Mouse (Mus musculus) liver, embryonic 14 days (tissue): ENCODE results near the gene Chd4. TPM values are rescaled to one million over a fixed set of nuclear protein-coding genes. Genes with fewer than 3 reads are reported as not detected.

Experiments
- polyA plus RNA-seq: library from polyadenylated mRNA; depleted of rRNA; stranded (reverse); fragments of >200 nt; gene quantifications from 2 replicates; pipeline ENCODE4 v1.2.3, GENCODE M21; 2012; rRNA removed

The Chd4 gene
- 24.7 and 28.3 TPM in 2 replicates for polyA plus RNA-seq

DNA sequence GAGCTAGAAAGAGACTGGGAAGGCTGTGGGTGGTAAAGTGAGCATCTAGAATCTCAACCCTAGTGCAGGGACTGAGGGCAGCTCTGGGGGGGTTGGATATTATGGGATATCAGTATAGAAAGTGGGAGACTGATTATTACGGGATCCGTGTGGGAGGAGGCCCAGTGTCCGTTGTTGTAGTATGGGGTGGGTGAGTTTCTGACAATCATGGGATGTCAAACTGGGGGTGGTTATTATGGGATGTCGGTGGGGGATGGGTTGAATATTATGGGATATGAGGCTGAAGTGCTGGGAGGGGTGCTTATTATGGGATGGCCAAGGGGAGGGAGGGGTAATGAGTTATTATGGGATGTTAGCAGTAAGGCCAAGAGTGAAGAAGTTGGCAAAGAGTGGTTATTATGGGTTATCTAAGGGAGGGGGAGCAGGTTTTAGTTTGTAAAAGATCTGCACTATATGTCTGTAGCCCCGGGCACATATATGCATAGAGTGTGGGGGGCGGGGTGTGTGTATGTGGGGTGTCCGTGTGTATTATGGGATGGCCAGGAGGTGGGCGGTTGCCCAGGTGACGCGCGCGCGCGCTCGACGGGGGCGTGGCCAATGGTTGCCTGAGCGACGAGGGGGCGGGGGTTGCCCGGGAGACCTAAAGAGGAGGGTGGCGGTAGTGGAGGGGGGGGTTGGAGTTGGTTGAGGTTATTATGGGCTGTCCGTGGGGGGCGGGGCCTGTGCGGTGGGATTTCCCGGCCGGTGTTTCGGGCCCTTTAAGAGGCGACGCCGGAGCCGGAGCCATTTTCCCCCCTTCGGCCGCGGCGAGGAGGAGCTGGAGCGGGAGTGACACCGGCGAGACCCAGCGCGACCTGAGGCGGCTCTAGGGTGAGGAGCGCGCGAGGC lies at the start of gene Chd4:
TSS of gene Chd4 (plus strand) at position 591 of the 888 bp plus-strand sequence.

DNA sequence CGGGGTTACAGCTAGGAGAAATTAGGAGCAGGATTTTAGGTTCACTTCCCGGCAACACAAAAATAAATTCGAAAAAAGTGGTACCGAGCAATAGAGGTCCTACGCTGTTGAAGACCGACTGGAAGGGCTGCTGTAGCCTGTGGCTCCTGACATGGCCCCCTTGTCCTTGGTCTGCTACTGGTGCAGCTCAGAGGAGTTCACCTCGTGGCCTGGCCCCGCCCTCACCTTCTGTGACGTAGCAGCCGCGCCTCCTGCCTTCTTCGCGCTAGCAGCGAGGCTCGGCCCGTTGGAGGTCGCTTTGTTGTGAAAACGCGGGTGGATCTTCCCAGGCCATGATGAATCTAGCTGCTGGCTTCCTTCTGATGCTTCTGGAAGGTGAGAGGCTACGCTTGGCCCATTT lies 46.1 kb upstream of the Chd4 start, which contains the start of gene Acrbp:
TSS of gene Acrbp (plus strand) at position 12 of the 400 bp plus-strand sequence.

DNA sequence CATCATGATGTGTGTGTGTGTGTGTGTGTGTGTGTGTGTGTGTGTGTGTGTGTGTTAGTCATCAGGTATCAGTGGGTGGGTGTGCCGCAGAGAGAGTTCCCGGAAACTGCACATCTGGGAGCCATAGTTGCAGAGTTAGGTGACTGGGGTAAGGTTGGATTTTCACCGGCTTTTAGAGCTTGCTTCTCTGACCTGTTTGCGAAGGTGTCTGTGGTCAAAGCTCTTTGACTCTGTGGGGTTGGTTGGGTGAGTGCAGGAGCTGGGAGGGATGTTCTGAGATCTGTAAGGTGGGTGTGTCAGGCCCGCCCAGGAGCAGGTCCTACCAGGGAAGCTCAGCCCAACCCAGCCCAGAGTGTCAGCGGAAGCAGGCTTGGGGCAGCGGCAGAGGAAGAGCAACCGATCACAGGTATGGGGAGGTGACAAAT lies 28.2 kb upstream of the Chd4 start, which contains the start of gene Lpar5:
TSS of gene Lpar5 (plus strand) at position 350 of the 425 bp plus-strand sequence.

DNA sequence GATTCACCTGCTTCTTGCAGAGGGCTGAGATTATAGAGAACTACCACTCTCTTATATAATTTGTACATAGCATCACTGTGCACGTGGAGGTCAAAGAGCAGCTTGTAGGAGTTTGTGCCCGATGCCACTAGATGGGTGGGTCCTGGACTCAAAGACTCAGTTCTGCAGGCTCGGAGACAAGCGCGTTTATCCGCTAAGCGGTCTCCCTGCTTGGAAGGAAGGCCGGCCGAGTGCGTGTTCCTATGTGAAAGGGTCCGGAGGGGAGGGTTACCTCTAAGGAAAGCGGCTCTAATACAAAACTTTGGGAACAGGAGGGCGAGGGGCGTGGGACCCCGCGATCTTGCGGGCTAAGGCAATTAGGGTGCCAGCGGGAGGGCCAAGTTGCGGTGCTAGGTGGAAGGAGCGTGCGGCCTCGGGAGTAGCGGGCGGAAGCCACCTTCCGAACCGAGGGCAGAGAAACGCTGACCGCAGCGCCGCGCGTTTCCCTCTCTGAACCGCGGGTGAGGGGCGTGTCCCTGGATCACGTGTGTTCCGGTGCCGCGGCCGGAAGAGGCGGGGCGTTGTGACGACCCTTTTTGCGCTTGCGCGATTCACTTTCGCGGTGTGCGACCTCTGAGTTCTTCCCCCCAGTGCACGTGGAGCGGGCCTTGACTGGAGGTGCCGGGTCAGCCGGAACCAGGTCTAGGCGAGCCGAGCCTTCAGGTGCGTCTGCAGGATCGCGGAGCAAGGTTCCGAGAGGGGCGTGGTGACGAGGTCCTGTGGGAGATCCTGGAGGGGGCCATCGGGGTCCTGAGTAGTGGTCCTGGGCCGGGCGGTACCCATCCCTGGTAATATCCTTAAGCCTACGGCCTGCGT lies 35.7 kb downstream of the Chd4 start, which contains the start of gene Nop2:
TSS of gene Nop2 (plus strand) at position 608 of the 855 bp plus-strand sequence.

DNA sequence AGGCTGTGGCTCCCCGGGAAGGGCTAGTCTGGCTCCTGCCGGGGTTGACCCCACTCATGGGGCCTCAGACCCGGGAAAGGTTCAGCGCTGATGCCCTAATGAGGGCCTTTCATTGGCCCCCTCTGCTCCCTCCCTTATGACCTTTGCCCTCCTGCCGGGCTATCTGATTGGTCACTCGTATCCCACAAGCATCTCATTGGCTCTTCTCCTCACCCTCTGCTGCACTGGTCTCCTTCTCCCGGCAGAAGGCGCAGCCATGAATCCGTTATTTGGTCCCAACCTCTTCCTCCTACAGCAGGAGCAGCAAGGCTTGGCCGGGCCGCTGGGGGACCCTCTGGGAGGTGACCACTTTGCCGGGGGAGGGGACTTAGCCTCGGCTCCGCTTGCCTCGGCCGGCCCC lies 49.2 kb downstream of the Chd4 start, which contains the start of gene Iffo1:
TSS of gene Iffo1 (plus strand) at position 241 of the 400 bp plus-strand sequence.

DNA sequence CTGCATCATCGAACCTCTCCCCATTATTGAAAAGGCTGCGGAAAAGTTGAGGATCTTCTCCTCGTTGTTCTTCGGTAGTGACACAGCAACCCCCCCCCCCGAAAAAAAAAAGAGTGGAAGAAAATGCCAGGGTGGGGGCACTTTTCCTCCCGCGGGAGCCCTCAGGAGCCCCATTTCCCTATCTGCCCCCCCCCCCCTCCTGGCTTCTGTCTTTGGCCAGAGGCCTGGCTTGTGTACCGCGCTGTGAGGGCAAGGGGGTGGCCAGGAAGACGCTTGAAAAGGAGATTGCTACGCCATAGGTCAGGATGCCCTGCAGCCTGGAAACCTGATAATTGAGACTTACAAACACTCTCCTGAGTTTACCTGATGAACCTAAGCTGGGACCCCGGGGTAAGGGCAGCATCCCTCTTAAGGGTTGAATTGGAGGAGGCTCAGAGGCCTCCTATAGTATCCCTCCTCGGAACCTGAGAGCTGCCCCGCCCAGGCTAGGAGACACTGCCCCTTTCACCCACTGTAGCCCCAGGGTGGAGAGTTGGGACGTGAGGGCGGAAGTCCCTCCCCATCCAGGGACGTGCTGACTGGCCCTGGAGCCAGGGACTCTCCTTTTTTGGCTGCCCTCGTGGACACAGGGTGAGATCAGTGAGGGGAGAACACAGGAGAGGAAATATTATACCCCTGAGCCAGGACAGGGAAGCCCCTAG lies 70.4 kb downstream of the Chd4 start, which contains the start of gene Gapdh:
TSS of gene Gapdh (minus strand) at position 417 of the 701 bp plus-strand sequence.

Other genes starting within 250 kb of the Chd4 start
- gene P3h3, start 238.2 kb upstream of the Chd4 start, polyA plus RNA-seq = 2.9 and 4.2 TPM in 2 replicates
- 0.03 and 0.08 TPM in 2 replicates for gene Gpr162, start 232.0 kb upstream of the Chd4 start, polyA plus RNA-seq
- gene Cd4, start 207.8 kb upstream of the Chd4 start, polyA plus RNA-seq = 0.05 and 0.08 TPM in 2 replicates
- gene Lag3, start 184.3 kb upstream of the Chd4 start, polyA plus RNA-seq = 0.09 and 0.11 TPM in 2 replicates
- 107 and 113 TPM in 2 replicates for gene Ptms, start 175.9 kb upstream of the Chd4 start, polyA plus RNA-seq
- gene Mlf2, start 164.6 kb upstream of the Chd4 start, polyA plus RNA-seq = 79.5 and 83.4 TPM in 2 replicates
- 48.8 and 56.1 TPM in 2 replicates for gene Cops7a, start 130.4 kb upstream of the Chd4 start, polyA plus RNA-seq
- gene Pianp, start 99.3 kb upstream of the Chd4 start, polyA plus RNA-seq = 0.03 TPM in 2 replicates
- 18.1 and 21.6 TPM in 2 replicates for gene Zfp384, start 86.8 kb upstream of the Chd4 start, polyA plus RNA-seq
- gene Ing4, start 56.2 kb upstream of the Chd4 start, polyA plus RNA-seq = 16.7 and 18.7 TPM in 2 replicates
- 2.5 and 3.8 TPM in 2 replicates for gene Acrbp, start 46.3 kb upstream of the Chd4 start, polyA plus RNA-seq
- 1.1 and 1.9 TPM in 2 replicates for gene Lpar5, start 28.1 kb upstream of the Chd4 start, polyA plus RNA-seq
- 24.5 and 26.9 TPM in 2 replicates for gene Nop2, start 35.9 kb downstream of the Chd4 start, polyA plus RNA-seq
- gene Iffo1, start 49.3 kb downstream of the Chd4 start, polyA plus RNA-seq = 5.8 and 6.3 TPM in 2 replicates
- gene Gapdh, start 70.5 kb downstream of the Chd4 start, polyA plus RNA-seq = 1,650 and 2,016 TPM in 2 replicates
- gene Ncapd2, start 95.7 kb downstream of the Chd4 start, polyA plus RNA-seq = 121 and 141 TPM in 2 replicates
- 53.6 and 57.5 TPM in 2 replicates for gene Mrpl51, start 95.8 kb downstream of the Chd4 start, polyA plus RNA-seq
- gene Vamp1, start 119.6 kb downstream of the Chd4 start, polyA plus RNA-seq = 3.4 and 3.6 TPM in 2 replicates
- gene Tapbpl, start 135.9 kb downstream of the Chd4 start, polyA plus RNA-seq = 4.1 and 4.3 TPM in 2 replicates
- gene Cd27, start 141.0 kb downstream of the Chd4 start, polyA plus RNA-seq = 0.52 and 0.83 TPM in 2 replicates
- 0.03 TPM in 1 of 2 replicates, not detected in the other for gene Tuba3a, start 190.1 kb downstream of the Chd4 start, polyA plus RNA-seq
- gene Ltbr, start 217.9 kb downstream of the Chd4 start, polyA plus RNA-seq = 10.4 and 14.8 TPM in 2 replicates
- gene Scnn1a, start 224.7 kb downstream of the Chd4 start, polyA plus RNA-seq = 0.24 and 0.32 TPM in 2 replicates